Mouse (Mus musculus) liver, embryonic 18 days (tissue): ENCODE measurements around the gene Emc4. TPM values are rescaled to one million over a fixed set of nuclear protein-coding genes. Genes with fewer than 3 reads are reported as not detected.

Experiments used
- polyA plus RNA-seq: library from polyadenylated mRNA; depleted of rRNA; stranded (reverse); fragments of >200 nt; gene quantifications from 2 replicates; pipeline ENCODE4 v1.2.3, GENCODE M21; 2012; rRNA removed

Gene Emc4
- 42.2 and 43.2 TPM in 2 replicates for polyA plus RNA-seq

DNA sequence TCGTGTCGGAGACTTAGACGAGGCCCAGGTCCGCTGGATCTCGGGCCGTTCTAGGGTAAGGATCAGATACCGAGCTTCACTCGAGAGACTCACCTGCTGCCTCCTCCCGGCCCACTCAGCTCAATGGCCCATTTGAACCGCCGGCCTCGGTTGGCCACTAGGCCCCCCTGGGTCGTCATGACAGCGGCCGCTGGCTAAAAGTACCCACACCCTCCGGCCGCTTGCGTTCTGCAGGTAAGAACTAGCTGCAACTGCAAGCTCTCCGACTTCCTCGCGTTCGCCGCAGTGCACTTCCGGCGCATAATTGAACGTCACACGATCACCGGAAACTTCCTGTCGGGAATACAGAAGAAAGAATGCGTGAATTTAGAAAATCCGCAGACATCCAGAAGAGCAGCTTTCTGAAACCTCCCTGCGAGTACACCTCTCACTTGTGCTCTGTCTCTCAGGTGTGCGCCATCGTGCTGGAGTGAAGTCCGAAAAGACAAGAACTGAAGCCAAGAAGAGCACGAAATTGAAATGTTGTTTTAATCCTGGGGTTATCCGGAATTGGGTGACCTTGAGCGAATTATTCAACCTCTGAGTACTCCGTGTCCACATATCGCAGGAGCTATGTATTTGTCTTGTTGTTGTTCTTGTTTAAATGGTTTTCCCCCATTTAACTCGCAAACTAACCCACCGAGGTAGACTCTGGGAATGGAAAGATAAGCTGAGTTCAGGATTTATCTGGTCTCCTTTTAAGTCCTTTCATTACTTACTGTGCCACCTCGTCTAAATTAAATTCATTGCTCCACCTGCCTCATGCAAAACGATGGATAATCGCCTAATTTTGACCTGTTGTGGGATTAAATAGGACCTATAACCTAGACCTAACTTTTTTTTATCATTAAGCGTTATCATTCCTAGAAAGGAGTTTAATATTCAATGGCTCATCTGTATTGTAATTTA lies at the start of gene Emc4:
Emc4 (minus strand) TSS at position 302 of the 948 bp plus-strand sequence.

GRCm38 (mm10) chr2:112378973-112379898 lies 11.4 kb upstream of the Emc4 start, which contains the start of gene Katnbl1:
Katnbl1 (plus strand) TSS chr2:112379211.

Other genes starting within 250 kb of the Emc4 start
- gene Olfr1316, start 233.1 kb downstream of the Emc4 start, polyA plus RNA-seq = not detected in 2 replicates
- not detected in 2 replicates for gene Olfr1317, start 227.7 kb downstream of the Emc4 start, polyA plus RNA-seq
- not detected in 2 replicates for gene Olfr1318, start 213.8 kb downstream of the Emc4 start, polyA plus RNA-seq
- gene Lpcat4, start 128.6 kb downstream of the Emc4 start, polyA plus RNA-seq = 3.2 and 3.9 TPM in 2 replicates
- not detected in 2 replicates for gene Nutm1, start 108.7 kb downstream of the Emc4 start, polyA plus RNA-seq
- gene Nop10, start 106.1 kb downstream of the Emc4 start, polyA plus RNA-seq = 87.3 and 103 TPM in 2 replicates
- 11.2 and 12.0 TPM in 2 replicates for gene Slc12a6, start 102.2 kb downstream of the Emc4 start, polyA plus RNA-seq
- gene Gm21985, start 101.7 kb downstream of the Emc4 start, polyA plus RNA-seq = 0.02 TPM in 1 of 2 replicates, not detected in the other
- gene Katnbl1, start 11.2 kb upstream of the Emc4 start, polyA plus RNA-seq = 4.6 and 5.0 TPM in 2 replicates
- 7.9 TPM in 2 replicates for gene Emc7, start 87.0 kb upstream of the Emc4 start, polyA plus RNA-seq
- gene Chrm5, start 112.7 kb upstream of the Emc4 start, polyA plus RNA-seq = not detected in 2 replicates
- gene Aven, start 124.9 kb upstream of the Emc4 start, polyA plus RNA-seq = 5.4 and 6.0 TPM in 2 replicates